Mouse (Mus musculus): Measurements from ENCODE around the gene Cfap69. TPM values are rescaled to one million over a fixed set of nuclear protein-coding genes. Genes with fewer than 3 reads are reported as not detected.

The Cfap69 gene
- polyA plus RNA-seq, 1 experiment, result 11.2 TPM

GRCm38 (mm10) chr5:5533656-5534420 is 130.2 kb downstream of the Cfap69 start:
- 93% methylated on average over 3 of the region's 3 CpGs for WGBS
- Histone ChIP-seq H3K27me3 (ENCODE audit: control insufficient read depth, insufficient read depth, low read length) (no peaks in the 10 kb centered on the region), H3K27ac (ENCODE audit: insufficient read depth, low read length) (no peak overlapping the region), H3K4me1 (ENCODE audit: control insufficient read depth, insufficient read depth, low read length) (no peaks in the 10 kb centered on the region), H3K4me3 (replicated peaks; ENCODE audit: insufficient read depth, low read depth, low read length) (no peak overlapping the region)
- TF ChIP-seq CTCF (IDR thresholded peaks at IDR 0.05; ENCODE audit: borderline replicate concordance, insufficient read depth, low read depth, low read length), result no peak
- TF ChIP-seq POLR2A (IDR thresholded peaks at IDR 0.05; ENCODE audit: borderline replicate concordance, insufficient read depth, low read length), result no peak
- no peak for DNase-seq

Other genes with a start within 250 kb of the Cfap69 start
- gene Cdk14, start 243.9 kb downstream of the Cfap69 start, polyA plus RNA-seq (2012; rRNA removed), result 40.4 and 48.5 TPM in 2 replicates
- gene 1700015F17Rik, start 185.1 kb downstream of the Cfap69 start, polyA plus RNA-seq (2012; rRNA removed), result 0.22 and 0.49 TPM in 2 replicates
- 44.9 and 45.0 TPM in 2 replicates for gene Cldn12, start 149.3 kb downstream of the Cfap69 start, polyA plus RNA-seq (2012; rRNA removed)
- 9.0 and 9.2 TPM in 2 replicates for gene Gtpbp10, start 104.7 kb downstream of the Cfap69 start, polyA plus RNA-seq (2012; rRNA removed)
- gene Gm8773, start 90.4 kb downstream of the Cfap69 start, polyA plus RNA-seq (2012; rRNA removed), result 0.27 TPM in 1 of 2 replicates, not detected in the other
- gene Steap2, start 30.3 kb upstream of the Cfap69 start, polyA plus RNA-seq (2012; rRNA removed), result 36.9 and 40.7 TPM in 2 replicates
- gene Steap1, start 85.1 kb upstream of the Cfap69 start, polyA plus RNA-seq (2012; rRNA removed), result 1.3 and 3.3 TPM in 2 replicates